Comparison of ENCODE assay signal across 22 mouse cellular contexts in genomic region chr4:102408132-102408531, GRCm38 (mm10).
A peak's percentile ranks its signal among the peaks of the same experiment; 100 is the strongest.
DNase-seq lines count a peak whose midpoint lies in the region; ATAC-seq and TF ChIP-seq lines count a peak whose summit lies in the region.
"Had no signal": no experiment of that assay in that cellular context is flagged by ENCODE, and none has a peak within 500 bp of the region (broad histone marks: within the 10 kb centered on the region; RNA-seq: fewer than 3 reads in every experiment).

No protein-coding gene starts in this region.

- H3K9me3 ChIP-seq in kidney, embryonic 15.5 days (replicated peaks) = no peaks in the 10 kb centered on the region
- H3K9me3 ChIP-seq in stomach, embryonic 14.5 days (ENCODE audit: control insufficient read depth, low read depth, low read length) = no peaks in the 10 kb centered on the region
- H3K9me3 ChIP-seq in stomach, postnatal 0 days (ENCODE audit: control insufficient read depth, low read length) = no peaks in the 10 kb centered on the region
- H3K9me3 ChIP-seq: forebrain, embryonic 13.5 days; hindbrain, embryonic 12.5 days; limb, embryonic 15.5 days; megakaryocyte, embryonic 14.5 days had no signal

- intact Hi-C loops in heart, adult 2 months (cut with DNase I) = no loop called here

- H3K36me3 ChIP-seq in heart, adult 2 months (ENCODE audit: control insufficient read depth, insufficient read depth, low read length) = peaks cover 3% of the 10 kb centered on the region; the same call in 1 of the 2 replicates
- H3K36me3 ChIP-seq in kidney, embryonic 15.5 days = no peaks in the 10 kb centered on the region
- no peaks in the 10 kb centered on the region for H3K36me3 ChIP-seq in stomach, embryonic 14.5 days (ENCODE audit: control insufficient read depth, insufficient read depth, low read length)
- H3K36me3 ChIP-seq in stomach, postnatal 0 days (ENCODE audit: control insufficient read depth, insufficient read depth, low read length) = no peaks in the 10 kb centered on the region
- H3K36me3 ChIP-seq: G1E; hindbrain, embryonic 12.5 days; limb, embryonic 15.5 days had no signal

- TF ChIP-seq EP300 in heart, adult 2 months (IDR thresholded peaks at IDR 0.05; ENCODE audit: insufficient read depth, low read depth, low read length) = no peak
- no peak for TF ChIP-seq EP300 in stomach, postnatal 0 days (optimal IDR thresholded peaks at IDR 0.05)

- no peak for DNase-seq in heart, adult 2 months
- no peak for DNase-seq in heart, adult 9 months (ENCODE audit: low spot score in 2 of 2)
- no peak for DNase-seq in kidney, adult 18-20 months
- DNase-seq in stomach, postnatal 0 days (ENCODE audit: low spot score) = no peak
- DNase-seq in frontal cortex, postnatal 10 days (ENCODE audit: low spot score in 2 of 2) = no peak
- no peak for DNase-seq in adrenal gland, postnatal 36 days
- DNase-seq: adrenal gland, postnatal 25 days; cerebellum, adult 18-20 months; cerebellum, postnatal 36 days; gastrocnemius, postnatal 10 days; kidney, adult 9 months; liver, postnatal 0 days; midbrain, embryonic 14.5 days; thymus, adult 2 months had no signal

- H3K27me3 ChIP-seq in heart, adult 2 months (ENCODE audit: control insufficient read depth, insufficient read depth, low read length) = no peaks in the 10 kb centered on the region
- 0 out of 2 replicates have a peak, but pooled peaks cover 4% of the 10 kb centered on the region for H3K27me3 ChIP-seq in kidney, embryonic 15.5 days
- H3K27me3 ChIP-seq in stomach, embryonic 14.5 days (ENCODE audit: control insufficient read depth, insufficient read depth, low read length) = no peaks in the 10 kb centered on the region
- no peaks in the 10 kb centered on the region for H3K27me3 ChIP-seq in stomach, postnatal 0 days (ENCODE audit: control insufficient read depth, insufficient read depth, low read length)
- H3K27me3 ChIP-seq: hindbrain, embryonic 12.5 days; limb, embryonic 15.5 days; megakaryocyte, embryonic 14.5 days had no signal

- ATAC-seq in kidney, embryonic 15.5 days (replicated peaks; ENCODE audit: low FRiP score) = 0 out of 2 replicates have a peak, but pooled peaks have one; percentile 58
- ATAC-seq in stomach, embryonic 14.5 days (ENCODE audit: insufficient number of reproducible peaks, insufficient read depth, low FRiP score, low read depth) = no peak
- ATAC-seq in stomach, postnatal 0 days (ENCODE audit: low FRiP score, low TSS enrichment) = no peak
- ATAC-seq: forebrain, embryonic 13.5 days; liver, postnatal 0 days had no signal

- no peak overlapping the region for H3K9ac ChIP-seq in heart, adult 2 months (ENCODE audit: low read depth, low read length)
- no peak overlapping the region for H3K9ac ChIP-seq in kidney, embryonic 15.5 days
- H3K9ac ChIP-seq in stomach, embryonic 14.5 days (replicated peaks; ENCODE audit: low read depth, low read length) = no peak overlapping the region
- H3K9ac ChIP-seq in stomach, postnatal 0 days (ENCODE audit: low read length) = no peak overlapping the region
- H3K9ac ChIP-seq: forebrain, embryonic 13.5 days; hindbrain, embryonic 12.5 days; limb, embryonic 15.5 days; liver, postnatal 0 days had no signal

- no peaks in the 10 kb centered on the region for H3K79me2 ChIP-seq in heart, adult 2 months (replicated peaks; ENCODE audit: control insufficient read depth, insufficient read depth, low read length)

- TF ChIP-seq CTCF in heart, adult 2 months (IDR thresholded peaks at IDR 0.05) = no peak
- no peak for TF ChIP-seq CTCF in stomach, postnatal 0 days (IDR thresholded peaks at IDR 0.05; ENCODE audit: low read depth)

- peak overlapping the region; percentile 36; the same call in 1 of the 2 replicates for H3K27ac ChIP-seq in heart, adult 2 months
- H3K27ac ChIP-seq in kidney, embryonic 15.5 days = no peak overlapping the region
- H3K27ac ChIP-seq in stomach, embryonic 14.5 days (ENCODE audit: low read length) = peak overlapping the region; percentile 55; the same call in 1 of the 2 replicates
- no peak overlapping the region for H3K27ac ChIP-seq in stomach, postnatal 0 days (replicated peaks)
- H3K27ac ChIP-seq: forebrain, embryonic 13.5 days; hindbrain, embryonic 12.5 days; limb, embryonic 15.5 days had no signal

- no peak for TF ChIP-seq POLR2A in heart, adult 2 months (IDR thresholded peaks at IDR 0.05; ENCODE audit: insufficient read depth, low read depth, low read length)

- 36% methylated on average over 2 of the region's 2 CpGs for WGBS in heart, adult 2 months
- WGBS in kidney, embryonic 15.5 days = 29% methylated on average over 2 of the region's 2 CpGs
- WGBS in stomach, embryonic 14.5 days = 34% methylated on average over 2 of the region's 2 CpGs
- 61% methylated on average over 2 of the region's 2 CpGs for WGBS in stomach, postnatal 0 days

- H3K4me2 ChIP-seq in kidney, embryonic 15.5 days = no peak overlapping the region
- no peak overlapping the region for H3K4me2 ChIP-seq in stomach, embryonic 14.5 days (replicated peaks; ENCODE audit: low read depth, low read length)
- H3K4me2 ChIP-seq in stomach, postnatal 0 days (replicated peaks; ENCODE audit: low read depth) = no peak overlapping the region
- H3K4me2 ChIP-seq: forebrain, embryonic 13.5 days; hindbrain, embryonic 12.5 days; limb, embryonic 15.5 days had no signal

- no peaks in the 10 kb centered on the region; the same call in 1 of the 2 replicates for H3K4me1 ChIP-seq in heart, adult 2 months (ENCODE audit: control insufficient read depth, insufficient read depth, low read length)
- no peaks in the 10 kb centered on the region for H3K4me1 ChIP-seq in kidney, embryonic 15.5 days
- peaks cover 7% of the 10 kb centered on the region for H3K4me1 ChIP-seq in stomach, embryonic 14.5 days (ENCODE audit: control insufficient read depth, insufficient read depth, low read length)
- H3K4me1 ChIP-seq in stomach, postnatal 0 days (replicated peaks; ENCODE audit: control insufficient read depth, insufficient read depth) = no peaks in the 10 kb centered on the region
- H3K4me1 ChIP-seq: hindbrain, embryonic 12.5 days; limb, embryonic 15.5 days; megakaryocyte, embryonic 14.5 days had no signal

- no peak overlapping the region for H3K4me3 ChIP-seq in heart, adult 2 months
- no peak overlapping the region for H3K4me3 ChIP-seq in kidney, embryonic 15.5 days (replicated peaks)
- H3K4me3 ChIP-seq in stomach, embryonic 14.5 days (ENCODE audit: low read depth, low read length) = no peak overlapping the region
- no peak overlapping the region for H3K4me3 ChIP-seq in stomach, postnatal 0 days (ENCODE audit: low read depth, low read length)
- H3K4me3 ChIP-seq: erythroblast, embryonic 14.5 days; forebrain, embryonic 13.5 days; hindbrain, embryonic 12.5 days; limb, embryonic 15.5 days; megakaryocyte, embryonic 14.5 days had no signal

Comparison
In these comparisons a context has a peak if more than half of its experiments do, and no peak if none do; other contexts are left out.
1. H3K27ac ChIP-seq: peak in heart, adult 2 months (single experiment) and stomach, embryonic 14.5 days (single experiment); none in kidney, embryonic 15.5 days (single experiment) and stomach, postnatal 0 days (single experiment).